Mouse (Mus musculus) B cell, adult 62 days (primary cell): ENCODE data around the gene Tex33. TPM values are rescaled to one million over a fixed set of nuclear protein-coding genes. Genes with fewer than 3 reads are reported as not detected.

Source experiments
- total RNA-seq: library from RNA; stranded (reverse); gene quantifications from 4 replicates; pipeline ENCODE4 v1.2.4, GENCODE M21; 2023

The Tex33 gene
- not detected in 4 replicates for total RNA-seq

DNA sequence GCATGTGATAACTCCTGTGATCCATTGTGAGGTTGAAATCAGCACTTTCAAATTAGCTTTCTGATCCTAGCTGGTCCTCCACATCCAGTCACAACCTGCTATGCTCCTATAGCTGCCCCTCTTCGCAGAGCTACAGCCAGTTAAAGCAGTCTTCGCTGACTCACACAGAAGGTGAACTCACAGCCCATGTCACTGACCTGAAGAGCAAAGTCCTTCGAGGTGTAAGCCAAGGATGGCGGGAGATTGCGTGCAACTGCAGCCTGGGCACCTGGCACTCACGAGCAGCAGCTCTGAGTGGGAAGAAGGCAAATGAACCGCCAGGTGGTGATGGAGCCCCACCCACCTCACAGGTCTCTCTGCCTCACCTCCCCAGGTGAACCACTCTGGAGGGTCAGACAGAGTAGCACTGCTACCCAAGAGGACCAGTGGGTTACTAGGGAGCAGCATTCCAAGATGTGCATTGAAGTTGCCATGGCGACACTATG is at the start of gene Tex33:
TSS of gene Tex33 (minus strand) at position 435 of the 485 bp plus-strand sequence.

DNA sequence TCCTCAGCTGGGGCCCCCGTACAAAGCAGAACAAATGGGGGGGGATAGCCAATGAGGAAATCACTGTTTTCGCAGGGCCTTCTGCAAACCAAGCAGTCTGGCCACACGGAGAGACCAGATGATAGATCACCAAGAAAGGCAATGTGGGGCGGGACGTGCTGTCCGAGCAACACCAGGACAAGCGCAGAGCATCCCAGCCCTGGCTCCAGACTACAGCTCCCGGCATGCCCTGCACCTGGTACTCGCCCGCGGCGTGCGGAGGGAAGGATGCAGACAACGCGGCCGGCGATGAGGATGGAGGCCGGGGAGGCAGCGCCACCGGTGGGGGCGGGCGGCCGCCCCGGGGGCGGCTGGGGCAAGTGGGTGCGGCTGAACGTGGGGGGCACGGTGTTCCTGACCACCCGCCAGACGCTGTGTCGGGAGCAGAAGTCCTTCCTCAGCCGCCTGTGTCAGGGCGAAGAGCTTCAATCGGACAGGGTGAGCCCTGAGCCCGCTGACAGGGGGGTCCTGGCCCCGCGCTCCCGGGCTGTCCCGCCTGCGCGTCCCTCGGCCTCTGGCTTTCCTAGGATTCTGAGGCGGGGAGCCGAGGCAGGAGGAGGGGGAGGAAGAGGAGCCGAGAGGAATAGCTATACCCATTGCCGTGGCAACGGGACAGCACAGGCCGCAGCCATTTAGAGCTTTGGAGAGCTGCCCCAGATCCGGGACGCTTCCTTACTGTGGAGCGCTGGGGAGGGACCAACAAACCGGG is 32.9 kb upstream of the Tex33 start, which contains the start of gene Kctd17:
TSS of gene Kctd17 (plus strand) at position 174 of the 748 bp plus-strand sequence.

DNA sequence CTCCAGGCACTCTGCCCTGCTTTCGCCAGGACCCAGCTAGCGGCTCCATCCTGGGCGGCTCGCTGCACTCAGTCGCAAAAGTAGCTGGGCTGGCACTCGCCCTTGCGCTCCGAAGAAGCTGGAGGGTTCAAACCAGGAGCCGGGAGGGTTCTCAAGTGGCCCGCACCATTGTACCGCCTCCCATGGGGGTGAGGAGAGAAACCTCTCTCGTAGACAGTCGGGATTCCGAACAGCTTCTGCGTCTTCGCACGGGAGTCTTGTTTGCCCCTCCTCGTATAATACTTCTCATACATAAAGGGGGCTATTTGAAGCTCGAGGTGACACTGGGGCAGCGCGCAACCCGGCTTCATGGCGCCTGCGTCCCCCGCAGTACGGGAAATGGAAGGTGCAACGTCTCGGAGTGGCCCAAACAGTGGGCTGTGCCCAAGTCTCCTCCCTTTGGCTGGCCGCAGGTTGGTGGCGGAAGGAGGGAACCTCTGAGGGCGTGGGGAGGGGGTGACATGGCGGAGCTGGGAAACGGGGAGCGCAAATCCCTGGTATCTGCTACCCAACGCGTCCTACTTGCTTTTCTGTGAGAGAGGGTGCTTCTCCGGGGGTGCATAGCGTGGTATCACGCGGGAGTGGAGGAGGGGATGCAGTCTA is 10.7 kb upstream of the Tex33 start, which contains the start of gene Mpst:
TSS of gene Mpst (plus strand) at position 124 of the 642 bp plus-strand sequence.

DNA sequence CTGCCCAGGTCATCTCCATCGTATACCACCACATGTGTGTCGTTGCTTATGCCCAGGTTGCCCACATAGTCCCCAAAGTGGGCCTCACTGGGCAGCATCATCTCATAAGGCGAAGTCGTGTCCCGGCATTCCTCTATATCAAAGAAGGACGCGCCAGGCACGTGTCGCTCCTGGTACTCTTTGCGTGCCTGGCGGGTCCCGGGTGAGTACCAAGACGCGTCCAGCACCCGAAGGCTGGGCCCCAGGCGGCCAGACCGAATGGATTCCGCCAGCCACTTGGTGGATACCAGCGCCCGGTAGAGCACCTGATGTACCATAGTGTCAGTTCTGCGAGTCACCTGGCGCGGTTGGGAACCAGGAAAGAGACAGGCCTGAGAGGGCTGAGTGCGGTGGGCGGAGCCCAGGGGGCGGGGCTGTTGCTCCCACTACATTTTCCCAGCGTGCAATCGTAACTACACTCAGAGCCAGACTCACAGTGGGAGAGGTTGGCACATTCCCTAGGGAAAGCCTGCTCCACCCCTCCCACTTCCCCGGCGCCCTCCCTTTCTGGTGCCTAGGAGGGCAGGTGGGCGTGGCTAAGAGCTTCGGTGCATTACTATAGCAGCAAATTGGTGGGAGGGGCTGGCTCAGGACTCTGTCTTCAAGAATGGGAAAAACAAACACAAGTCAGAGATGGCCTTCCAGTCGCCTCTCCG is 10.0 kb upstream of the Tex33 start, which contains the start of gene Tst:
TSS of gene Tst (minus strand) at position 391 of the 695 bp plus-strand sequence.

Other genes with a start within 250 kb of the Tex33 start
- 31.4 to 39.8 TPM (median 35.4 TPM) in 4 replicates for gene Ift27, start 221.8 kb downstream of the Tex33 start, total RNA-seq
- not detected in 4 replicates for gene Pvalb, start 189.5 kb downstream of the Tex33 start, total RNA-seq
- gene Ncf4, start 151.1 kb downstream of the Tex33 start, total RNA-seq, result 285 to 330 TPM (median 294 TPM) in 4 replicates
- 0.50 to 1.4 TPM (median 0.95 TPM) in 4 replicates for gene Csf2rb2, start 90.2 kb downstream of the Tex33 start, total RNA-seq
- gene Csf2rb, start 70.2 kb downstream of the Tex33 start, total RNA-seq, result 21.1 to 26.8 TPM (median 22.9 TPM) in 4 replicates
- gene Tst, start 10.0 kb upstream of the Tex33 start, total RNA-seq, result 0.75 to 1.9 TPM (median 1.5 TPM) in 4 replicates
- gene Mpst, start 10.5 kb upstream of the Tex33 start, total RNA-seq, result 18.6 to 23.2 TPM (median 22.5 TPM) in 4 replicates
- 0.44 to 0.75 TPM (median 0.54 TPM) in 3 of 4 replicates, not detected in the other for gene Kctd17, start 32.7 kb upstream of the Tex33 start, total RNA-seq
- not detected in 4 replicates for gene Tmprss6, start 72.7 kb upstream of the Tex33 start, total RNA-seq
- 3.7 to 4.7 TPM (median 3.9 TPM) in 4 replicates for gene Il2rb, start 99.4 kb upstream of the Tex33 start, total RNA-seq
- not detected in 4 replicates for gene C1qtnf6, start 135.5 kb upstream of the Tex33 start, total RNA-seq
- not detected in 4 replicates for gene Sstr3, start 148.8 kb upstream of the Tex33 start, total RNA-seq
- gene Rac2, start 176.9 kb upstream of the Tex33 start, total RNA-seq, result 761 to 837 TPM (median 813 TPM) in 4 replicates
- 157 to 169 TPM (median 159 TPM) in 4 replicates for gene Cyth4, start 201.1 kb upstream of the Tex33 start, total RNA-seq